Mouse (Mus musculus): ENCODE results near the gene Elmod2. TPM values are rescaled to one million over a fixed set of nuclear protein-coding genes. Genes with fewer than 3 reads are reported as not detected.

Elmod2 gene
- total and polyA plus RNA-seq, 3 experiments = 6.6 to 9.8 (median 7.7) TPM

DNA sequence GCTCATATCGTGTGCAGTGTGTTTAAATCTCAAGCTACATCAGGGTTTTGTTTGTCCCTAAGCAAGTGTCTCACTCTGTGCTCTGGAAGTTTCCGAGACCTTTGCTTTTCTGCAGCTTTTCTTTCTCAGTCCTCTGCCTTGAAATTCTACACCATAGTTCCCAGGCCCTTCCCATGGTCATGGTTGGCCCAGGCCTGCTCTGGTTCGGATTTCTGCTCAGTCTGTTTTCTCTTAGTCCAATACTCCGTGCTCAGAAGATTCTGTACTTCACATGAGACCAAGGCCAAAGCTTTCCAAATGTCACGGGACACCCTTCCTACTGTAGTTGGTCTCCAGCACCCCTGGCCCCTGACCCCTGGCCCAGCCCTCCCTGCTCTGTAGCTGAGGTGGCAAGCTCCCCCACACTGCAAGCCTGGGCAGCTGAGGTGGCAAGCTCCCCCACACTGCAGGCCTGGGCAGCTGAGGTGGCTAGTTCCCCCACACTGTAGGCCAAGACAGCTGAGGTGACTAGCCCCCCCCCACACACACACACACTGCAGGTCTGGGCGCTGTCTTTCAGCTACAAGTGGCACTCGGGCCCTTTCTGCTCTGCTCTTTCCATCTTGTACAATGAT, 31.0 kb upstream of the Elmod2 start:
- no peak overlapping the region for H3K4me2 ChIP-seq (ENCODE audit: insufficient read depth, low read depth, poor library complexity, severe bottlenecking)
- no peak for DNase-seq (ENCODE audit: extremely low read depth)
- no peak overlapping the region for H3K4me3 ChIP-seq (replicated peaks in 1 of 3; ENCODE audit: low read depth in 2 of 3, low read length in 2 of 3, poor library complexity in 1 of 3)
- dilution Hi-C loops (cut with MboI; ENCODE audit: extremely low pct_ligation_motif_present, extremely low pct_unique_long_range_greater_than_20kb, low sequenced_read_pairs) = no loop called here
- in situ Hi-C loops (cut with MboI; ENCODE audit: low pct_ligation_motif_present, low pct_unique_long_range_greater_than_20kb, low sequenced_read_pairs) = no loop called here
- no peak overlapping the region for H3K27ac ChIP-seq (ENCODE audit: insufficient read depth, low read depth)
- H3K27me3 ChIP-seq (replicated peaks) = no peaks in the 10 kb centered on the region
- no peak overlapping the region for H3K9ac ChIP-seq (ENCODE audit: insufficient read depth, low read depth)
- no peaks in the 10 kb centered on the region for H3K36me3 ChIP-seq (replicated peaks in 1 of 2; ENCODE audit: control insufficient read depth in 1 of 2, insufficient read depth in 1 of 2, low read length in 1 of 2)
- TF ChIP-seq EP300 (IDR thresholded peaks at IDR 0.05; ENCODE audit: low read length) = no peak
- no peak for TF ChIP-seq CHD2 (IDR thresholded peaks at IDR 0.05; ENCODE audit: low read length)
- TF ChIP-seq ETS1 (conservative IDR thresholded peaks at IDR 0.05; ENCODE audit: low read depth, low read length) = no peak
- no peak for TF ChIP-seq NELFE (IDR thresholded peaks at IDR 0.05; ENCODE audit: low read depth, low read length)
- no peak for TF ChIP-seq BHLHE40 (IDR thresholded peaks at IDR 0.05; ENCODE audit: low read depth, low read length)
- no peak for TF ChIP-seq KAT2A (IDR thresholded peaks at IDR 0.05; ENCODE audit: insufficient replicate concordance, low read length)
- no peak for TF ChIP-seq IRF4 (IDR thresholded peaks at IDR 0.05; ENCODE audit: low read depth, low read length)
- H3K9me3 ChIP-seq (replicated peaks; ENCODE audit: low read length) = no peaks in the 10 kb centered on the region
- H3K79me2 ChIP-seq (replicated peaks; ENCODE audit: control insufficient read depth, extremely low read depth, insufficient read depth, poor library complexity, severe bottlenecking) = no peaks in the 10 kb centered on the region
- H3K4me1 ChIP-seq (ENCODE audit: control insufficient read depth in 1 of 2, insufficient read depth in 2 of 2) = no peaks in the 10 kb centered on the region

- H3K79me2 ChIP-seq (replicated peaks; ENCODE audit: control insufficient read depth, extremely low read depth, insufficient read depth, poor library complexity, severe bottlenecking) = no peaks in the 10 kb centered on the region
- TF ChIP-seq MAZ (IDR thresholded peaks at IDR 0.05; ENCODE audit: low read depth, low read length) (no peak), GABPA (IDR thresholded peaks at IDR 0.05; ENCODE audit: insufficient replicate concordance, low read depth, low read length) (no peak), MXI1 (IDR thresholded peaks at IDR 0.05; ENCODE audit: low read depth, low read length) (no peak), IRF4 (IDR thresholded peaks at IDR 0.05; ENCODE audit: low read depth, low read length) (no peak), MEF2A (IDR thresholded peaks at IDR 0.05; ENCODE audit: borderline replicate concordance, low read depth, low read length) (no peak), ELF1 (IDR thresholded peaks at IDR 0.05; ENCODE audit: low read depth, low read length) (no peak), USF1 (IDR thresholded peaks at IDR 0.05; ENCODE audit: low read depth, low read length) (no peak), CHD2 (IDR thresholded peaks at IDR 0.05; ENCODE audit: low read length) (no peak), MAFK (IDR thresholded peaks at IDR 0.05; ENCODE audit: insufficient replicate concordance, low read length) (no peak), ZC3H11A (IDR thresholded peaks at IDR 0.05; ENCODE audit: low read depth, low read length) (no peak), MYC (IDR thresholded peaks at IDR 0.05; ENCODE audit: low read depth, low read length) (no peak), ZNF384 (IDR thresholded peaks at IDR 0.05; ENCODE audit: low read depth, low read length) (no peak), JUND (conservative IDR thresholded peaks at IDR 0.05; ENCODE audit: low read depth, low read length) (no peak), JUN (IDR thresholded peaks at IDR 0.05; ENCODE audit: insufficient read depth, low read depth, low read length) (no peak), ZKSCAN1 (IDR thresholded peaks at IDR 0.05; ENCODE audit: borderline replicate concordance, low read depth, low read length) (no peak), CHD1 (IDR thresholded peaks at IDR 0.05; ENCODE audit: low read depth, low read length) (no peak), EP300 (IDR thresholded peaks at IDR 0.05; ENCODE audit: low read length) (no peak), USF2 (conservative IDR thresholded peaks at IDR 0.05; ENCODE audit: low read depth, low read length) (no peak), POLR2A (IDR thresholded peaks at IDR 0.05; ENCODE audit: low read depth, low read length) (no peak), NRF1 (IDR thresholded peaks at IDR 0.05; ENCODE audit: low read depth, low read length) (no peak)
- no peaks in the 10 kb centered on the region for H3K36me3 ChIP-seq (replicated peaks in 1 of 2; ENCODE audit: control insufficient read depth in 1 of 2, insufficient read depth in 1 of 2, low read length in 1 of 2)
- no peak overlapping the region for H3K9ac ChIP-seq (ENCODE audit: insufficient read depth, low read depth)
- peaks cover 4% of the 10 kb centered on the region for H3K9me3 ChIP-seq (replicated peaks; ENCODE audit: low read length)
- H3K4me1 ChIP-seq (ENCODE audit: control insufficient read depth in 1 of 2, insufficient read depth in 2 of 2) = peaks cover 0 to 6% of the 10 kb centered on the region in 2 experiments; a peak in 2 of 4 replicates
- H3K4me3 ChIP-seq (replicated peaks in 1 of 3; ENCODE audit: low read depth in 2 of 3, low read length in 2 of 3, poor library complexity in 1 of 3) = no peak overlapping the region
- no peaks in the 10 kb centered on the region for H3K27me3 ChIP-seq (replicated peaks)
- no peak overlapping the region for H3K4me2 ChIP-seq (ENCODE audit: insufficient read depth, low read depth, poor library complexity, severe bottlenecking)
- in situ Hi-C loops (cut with MboI; ENCODE audit: low pct_ligation_motif_present, low pct_unique_long_range_greater_than_20kb, low sequenced_read_pairs) = no loop called here
- dilution Hi-C loops (cut with MboI; ENCODE audit: extremely low pct_ligation_motif_present, extremely low pct_unique_long_range_greater_than_20kb, low sequenced_read_pairs) = no loop called here
- H3K27ac ChIP-seq (ENCODE audit: insufficient read depth, low read depth) = no peak overlapping the region
- DNase-seq (ENCODE audit: extremely low read depth) = no peak
These were observed 19.0 kb upstream of the Elmod2 start for GRCm38 (mm10) chr8:83351315-83351714.
